Mouse (Mus musculus): ENCODE measurements around the gene Ptprd. TPM values are rescaled to one million over a fixed set of nuclear protein-coding genes. Genes with fewer than 3 reads are reported as not detected.

The Ptprd gene
- polyA plus RNA-seq, 1 experiment from 2014 or later = 14.0 TPM

DNA sequence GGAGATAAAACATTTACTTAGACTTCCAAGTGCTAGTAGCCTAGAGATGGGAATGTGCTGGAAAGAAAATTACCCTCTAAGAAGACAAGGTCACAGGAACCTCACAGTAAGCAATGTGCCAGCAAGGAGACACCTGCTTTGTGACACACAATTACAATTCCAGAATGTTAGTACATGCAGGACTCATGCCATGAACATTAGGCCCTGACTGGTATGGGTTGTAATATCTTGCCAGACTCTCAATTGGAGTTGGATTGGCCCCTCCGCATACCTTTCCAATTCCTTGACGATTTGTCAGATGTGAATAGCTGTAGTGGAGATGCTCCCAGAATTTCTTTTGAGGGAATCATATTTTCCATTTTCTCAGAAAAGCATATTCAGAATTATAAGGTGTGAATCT, 547.0 kb downstream of the Ptprd start:
- no peaks in the 10 kb centered on the region for H3K4me1 ChIP-seq (ENCODE audit: control insufficient read depth, insufficient read depth, low read length)
- 90% methylated on average over 2 of the region's 2 CpGs for WGBS (ENCODE audit: insufficient replicate concordance)
- H3K9ac ChIP-seq (ENCODE audit: low read depth, low read length) = no peak overlapping the region
- H3K4me2 ChIP-seq = no peak overlapping the region
- no peak overlapping the region for H3K27ac ChIP-seq (ENCODE audit: low read depth, low read length)
- H3K36me3 ChIP-seq (ENCODE audit: control insufficient read depth, insufficient read depth, low read length) = no peaks in the 10 kb centered on the region
- no peak for ATAC-seq (replicated peaks; ENCODE audit: insufficient number of reproducible peaks, low FRiP score, low TSS enrichment)
- no peaks in the 10 kb centered on the region for H3K9me3 ChIP-seq (replicated peaks; ENCODE audit: control insufficient read depth, low read length)
- no peaks in the 10 kb centered on the region for H3K27me3 ChIP-seq (ENCODE audit: control insufficient read depth, insufficient read depth, low read length)
- no peak overlapping the region for H3K4me3 ChIP-seq (ENCODE audit: low read depth, low read length)

DNA sequence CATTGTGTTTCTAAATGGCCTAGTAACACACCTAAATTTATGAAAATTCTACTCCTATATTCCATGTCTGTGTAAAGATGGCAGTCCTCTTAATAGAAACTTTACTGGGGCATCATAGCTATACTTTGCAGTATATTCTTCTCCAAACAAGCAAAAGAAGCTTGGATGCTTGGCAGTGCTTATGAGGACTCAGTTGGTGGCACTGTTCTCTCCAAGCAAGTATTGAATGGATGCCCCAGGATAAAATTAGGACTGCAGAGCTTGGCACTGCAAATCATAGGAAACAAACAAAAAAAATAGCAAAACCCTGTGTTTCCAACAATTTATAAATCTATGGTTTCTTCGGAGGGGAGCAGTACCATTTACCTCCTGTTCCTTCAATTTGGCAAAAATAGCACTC, 549.5 kb downstream of the Ptprd start:
- Histone ChIP-seq H3K27ac (ENCODE audit: low read depth, low read length) (no peak overlapping the region), H3K9me3 (replicated peaks; ENCODE audit: control insufficient read depth, low read length) (no peaks in the 10 kb centered on the region), H3K27me3 (ENCODE audit: control insufficient read depth, insufficient read depth, low read length) (no peaks in the 10 kb centered on the region), H3K4me2 (no peak overlapping the region), H3K36me3 (ENCODE audit: control insufficient read depth, insufficient read depth, low read length) (no peaks in the 10 kb centered on the region), H3K9ac (ENCODE audit: low read depth, low read length) (no peak overlapping the region), H3K4me3 (ENCODE audit: low read depth, low read length) (no peak overlapping the region), H3K4me1 (ENCODE audit: control insufficient read depth, insufficient read depth, low read length) (no peaks in the 10 kb centered on the region)
- 74% methylated on average over 1 of the region's 1 CpGs for WGBS (ENCODE audit: insufficient replicate concordance)
- ATAC-seq (replicated peaks; ENCODE audit: insufficient number of reproducible peaks, low FRiP score, low TSS enrichment) = no peak

DNA sequence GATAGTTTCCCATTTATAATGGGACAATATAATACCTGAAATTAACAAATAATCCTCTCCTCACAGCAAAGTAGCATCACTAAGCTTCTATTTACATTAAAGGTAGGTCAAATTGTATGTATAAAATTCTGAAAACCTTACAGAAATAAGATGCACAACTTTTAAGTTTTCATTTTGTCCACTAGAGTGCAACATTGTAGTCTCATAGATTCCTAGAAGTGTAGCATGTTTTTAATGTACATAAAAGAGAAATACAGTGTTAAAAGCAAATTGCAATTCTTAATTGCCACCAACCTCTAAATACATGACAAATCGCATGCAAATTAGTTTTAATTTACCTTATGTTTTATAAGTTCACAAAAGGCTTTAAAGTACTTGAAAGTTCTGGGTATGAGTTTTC, 556.1 kb downstream of the Ptprd start:
- ATAC-seq (replicated peaks; ENCODE audit: insufficient number of reproducible peaks, low FRiP score, low TSS enrichment) = no peak
- 53% methylated on average over 1 of the region's 1 CpGs for WGBS (ENCODE audit: insufficient replicate concordance)
- Histone ChIP-seq H3K36me3 (ENCODE audit: control insufficient read depth, insufficient read depth, low read length) (no peaks in the 10 kb centered on the region), H3K4me1 (ENCODE audit: control insufficient read depth, insufficient read depth, low read length) (no peaks in the 10 kb centered on the region), H3K4me3 (ENCODE audit: low read depth, low read length) (no peak overlapping the region), H3K27me3 (ENCODE audit: control insufficient read depth, insufficient read depth, low read length) (no peaks in the 10 kb centered on the region), H3K9ac (ENCODE audit: low read depth, low read length) (no peak overlapping the region), H3K4me2 (no peak overlapping the region), H3K9me3 (replicated peaks; ENCODE audit: control insufficient read depth, low read length) (no peaks in the 10 kb centered on the region), H3K27ac (ENCODE audit: low read depth, low read length) (no peak overlapping the region)

DNA sequence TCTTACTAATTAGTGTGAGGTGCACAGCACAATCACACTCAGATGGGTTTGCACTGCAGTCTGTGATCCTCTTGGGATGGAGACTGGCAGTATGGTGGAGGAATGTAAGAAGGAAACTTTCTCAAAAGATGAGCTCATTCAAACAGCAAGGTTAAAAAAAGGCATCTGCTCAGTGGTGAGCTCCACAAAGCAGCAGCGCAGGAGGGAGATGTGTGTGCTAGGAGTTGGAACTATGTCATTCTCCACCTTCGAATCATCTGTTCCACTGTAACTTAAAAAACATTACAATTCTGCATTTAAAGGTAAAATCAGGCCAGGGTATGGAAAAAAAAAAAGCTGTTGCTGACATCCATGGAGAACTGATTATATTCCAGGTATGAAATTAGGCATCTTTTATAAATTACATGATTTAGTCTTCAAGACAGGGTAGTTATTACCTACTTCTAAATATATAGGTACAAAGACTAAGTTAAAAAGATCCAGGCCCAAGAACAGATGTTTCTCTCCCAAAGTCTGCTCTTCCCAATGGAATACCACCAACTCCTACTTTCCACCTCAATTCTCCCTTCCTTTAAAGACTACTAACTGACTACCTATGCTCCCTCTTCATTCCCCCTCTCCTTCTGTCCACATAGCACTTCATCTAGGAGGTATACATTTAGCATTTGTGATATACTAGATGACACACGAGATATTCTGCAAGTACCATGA, 562.0 kb downstream of the Ptprd start:
- 67% methylated on average over 3 of the region's 3 CpGs for WGBS (ENCODE audit: insufficient replicate concordance)
- H3K36me3 ChIP-seq (ENCODE audit: control insufficient read depth, insufficient read depth, low read length) = no peaks in the 10 kb centered on the region
- no peak for ATAC-seq (replicated peaks; ENCODE audit: insufficient number of reproducible peaks, low FRiP score, low TSS enrichment)
- H3K4me2 ChIP-seq = no peak overlapping the region
- H3K4me1 ChIP-seq (ENCODE audit: control insufficient read depth, insufficient read depth, low read length) = no peaks in the 10 kb centered on the region
- no peak overlapping the region for H3K27ac ChIP-seq (ENCODE audit: low read depth, low read length)
- H3K9me3 ChIP-seq (replicated peaks; ENCODE audit: control insufficient read depth, low read length) = no peaks in the 10 kb centered on the region
- H3K27me3 ChIP-seq (ENCODE audit: control insufficient read depth, insufficient read depth, low read length) = no peaks in the 10 kb centered on the region
- H3K4me3 ChIP-seq (ENCODE audit: low read depth, low read length) = no peak overlapping the region
- H3K9ac ChIP-seq (ENCODE audit: low read depth, low read length) = no peak overlapping the region

DNA sequence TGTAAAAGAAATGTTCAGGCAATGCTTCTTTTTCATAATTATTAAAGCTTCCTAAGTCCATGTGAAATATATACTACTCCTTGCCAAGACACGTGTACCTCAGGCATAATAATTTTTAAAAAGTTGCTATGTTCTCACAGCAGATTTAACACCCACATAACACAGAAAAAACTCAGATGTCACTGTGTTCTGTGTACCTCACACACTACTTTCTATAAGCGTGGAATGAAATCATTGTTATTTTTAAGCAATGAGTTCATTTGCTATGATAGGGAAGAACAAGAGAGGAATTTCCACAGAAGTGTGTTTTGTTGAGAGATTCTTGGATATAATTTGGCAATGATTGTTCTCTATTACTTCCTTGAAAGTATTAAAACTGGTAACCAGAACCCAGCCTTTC, 562.9 kb downstream of the Ptprd start:
- no peak overlapping the region for H3K9ac ChIP-seq (ENCODE audit: low read depth, low read length)
- no peak overlapping the region for H3K27ac ChIP-seq (ENCODE audit: low read depth, low read length)
- ATAC-seq (replicated peaks; ENCODE audit: insufficient number of reproducible peaks, low FRiP score, low TSS enrichment) = no peak
- no peak overlapping the region for H3K4me3 ChIP-seq (ENCODE audit: low read depth, low read length)
- H3K36me3 ChIP-seq (ENCODE audit: control insufficient read depth, insufficient read depth, low read length) = no peaks in the 10 kb centered on the region
- no peaks in the 10 kb centered on the region for H3K9me3 ChIP-seq (replicated peaks; ENCODE audit: control insufficient read depth, low read length)
- no peak overlapping the region for H3K4me2 ChIP-seq
- 73% methylated on average over 2 of the region's 2 CpGs for WGBS (ENCODE audit: insufficient replicate concordance)
- H3K4me1 ChIP-seq (ENCODE audit: control insufficient read depth, insufficient read depth, low read length) = no peaks in the 10 kb centered on the region
- no peaks in the 10 kb centered on the region for H3K27me3 ChIP-seq (ENCODE audit: control insufficient read depth, insufficient read depth, low read length)

DNA sequence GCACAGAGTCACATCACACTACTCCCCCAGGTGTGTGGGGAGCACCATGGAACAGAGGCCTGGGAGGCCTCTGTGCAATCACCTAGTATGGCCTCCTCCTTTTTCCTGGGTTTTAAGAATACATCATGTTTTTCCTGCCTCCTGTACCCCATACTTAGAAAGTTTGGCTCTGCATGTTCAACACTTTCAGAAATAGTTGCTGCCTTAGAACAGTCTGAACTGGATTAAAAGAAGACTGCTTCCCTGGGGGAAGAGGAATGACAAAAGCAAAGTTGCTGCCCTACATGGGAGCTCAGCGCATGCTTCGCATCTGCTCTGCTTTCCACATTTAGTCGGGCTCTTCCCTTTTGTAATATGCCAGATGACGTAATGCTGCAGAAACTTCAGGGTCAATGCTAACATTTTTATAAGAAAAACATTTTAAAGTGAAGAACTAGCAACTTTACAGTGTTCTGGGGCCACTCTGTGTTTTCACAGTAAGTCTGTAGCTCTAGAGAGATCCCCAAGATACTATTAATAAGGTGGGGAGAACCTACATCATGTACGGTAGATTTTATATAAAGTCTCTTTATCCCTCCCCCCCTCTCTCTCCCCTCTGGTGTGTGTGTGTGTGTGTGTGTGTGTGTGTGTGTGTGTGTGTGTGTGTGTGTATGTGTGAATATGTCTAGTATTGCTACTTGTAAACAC, 564.2 kb downstream of the Ptprd start:
- ATAC-seq (replicated peaks; ENCODE audit: insufficient number of reproducible peaks, low FRiP score, low TSS enrichment) = no peak
- Histone ChIP-seq H3K36me3 (ENCODE audit: control insufficient read depth, insufficient read depth, low read length) (no peaks in the 10 kb centered on the region), H3K27me3 (ENCODE audit: control insufficient read depth, insufficient read depth, low read length) (no peaks in the 10 kb centered on the region), H3K4me1 (ENCODE audit: control insufficient read depth, insufficient read depth, low read length) (no peaks in the 10 kb centered on the region), H3K27ac (ENCODE audit: low read depth, low read length) (no peak overlapping the region), H3K9ac (ENCODE audit: low read depth, low read length) (no peak overlapping the region), H3K9me3 (replicated peaks; ENCODE audit: control insufficient read depth, low read length) (no peaks in the 10 kb centered on the region), H3K4me3 (ENCODE audit: low read depth, low read length) (no peak overlapping the region), H3K4me2 (no peak overlapping the region)
- 86% methylated on average over 5 of the region's 5 CpGs for WGBS (ENCODE audit: insufficient replicate concordance)

DNA sequence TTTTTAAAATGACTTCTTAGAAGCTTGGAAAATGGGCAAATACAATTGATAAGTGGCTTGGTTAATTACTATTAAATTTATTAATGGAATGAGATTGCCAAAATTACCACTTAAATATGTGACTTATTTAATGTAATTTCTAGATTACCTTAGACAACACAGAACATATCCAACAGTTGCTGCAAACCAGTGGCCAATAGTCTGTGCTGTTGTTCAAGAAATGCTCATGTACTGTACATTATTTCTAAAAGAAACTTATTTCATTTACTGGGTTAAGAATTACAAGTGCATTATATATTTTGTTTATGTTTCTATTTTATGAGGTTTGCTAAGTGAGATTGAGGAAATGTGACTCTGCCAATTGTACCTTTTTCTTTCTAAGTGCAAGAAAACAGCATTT, 567.3 kb downstream of the Ptprd start:
- H3K4me3 ChIP-seq (ENCODE audit: low read depth, low read length) = no peak overlapping the region
- H3K4me2 ChIP-seq = no peak overlapping the region
- H3K27me3 ChIP-seq (ENCODE audit: control insufficient read depth, insufficient read depth, low read length) = no peaks in the 10 kb centered on the region
- no peak overlapping the region for H3K9ac ChIP-seq (ENCODE audit: low read depth, low read length)
- no peaks in the 10 kb centered on the region for H3K9me3 ChIP-seq (replicated peaks; ENCODE audit: control insufficient read depth, low read length)
- H3K4me1 ChIP-seq (ENCODE audit: control insufficient read depth, insufficient read depth, low read length) = no peaks in the 10 kb centered on the region
- no peak for ATAC-seq (replicated peaks; ENCODE audit: insufficient number of reproducible peaks, low FRiP score, low TSS enrichment)
- no peak overlapping the region for H3K27ac ChIP-seq (ENCODE audit: low read depth, low read length)
- no peaks in the 10 kb centered on the region for H3K36me3 ChIP-seq (ENCODE audit: control insufficient read depth, insufficient read depth, low read length)

DNA sequence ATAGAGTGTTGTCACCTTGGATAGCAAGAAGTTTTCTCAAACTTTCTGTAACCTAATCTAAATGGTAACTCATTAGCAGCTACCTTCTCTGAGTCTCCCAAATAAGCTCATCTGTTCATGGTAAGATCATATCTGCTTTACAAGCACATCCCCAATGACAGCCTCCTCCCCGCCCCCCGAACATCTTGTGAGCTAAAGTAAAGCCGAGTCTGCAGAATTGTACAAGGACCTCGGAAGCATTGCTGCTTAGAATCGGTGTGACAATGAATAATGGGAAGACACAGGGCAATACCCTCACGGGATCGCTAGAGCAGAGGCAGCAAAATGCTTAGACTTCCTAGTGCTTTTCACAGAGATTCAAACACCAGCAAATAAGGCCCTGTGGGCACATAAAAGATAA, 571.7 kb downstream of the Ptprd start:
- Histone ChIP-seq H3K9ac (ENCODE audit: low read depth, low read length) (no peak overlapping the region), H3K4me1 (ENCODE audit: control insufficient read depth, insufficient read depth, low read length) (no peaks in the 10 kb centered on the region), H3K36me3 (ENCODE audit: control insufficient read depth, insufficient read depth, low read length) (no peaks in the 10 kb centered on the region), H3K4me2 (no peak overlapping the region), H3K27ac (ENCODE audit: low read depth, low read length) (no peak overlapping the region), H3K4me3 (ENCODE audit: low read depth, low read length) (no peak overlapping the region), H3K9me3 (replicated peaks; ENCODE audit: control insufficient read depth, low read length) (no peaks in the 10 kb centered on the region), H3K27me3 (ENCODE audit: control insufficient read depth, insufficient read depth, low read length) (no peaks in the 10 kb centered on the region)
- WGBS (ENCODE audit: insufficient replicate concordance) = 70% methylated on average over 7 of the region's 7 CpGs
- ATAC-seq (replicated peaks; ENCODE audit: insufficient number of reproducible peaks, low FRiP score, low TSS enrichment) = no peak

DNA sequence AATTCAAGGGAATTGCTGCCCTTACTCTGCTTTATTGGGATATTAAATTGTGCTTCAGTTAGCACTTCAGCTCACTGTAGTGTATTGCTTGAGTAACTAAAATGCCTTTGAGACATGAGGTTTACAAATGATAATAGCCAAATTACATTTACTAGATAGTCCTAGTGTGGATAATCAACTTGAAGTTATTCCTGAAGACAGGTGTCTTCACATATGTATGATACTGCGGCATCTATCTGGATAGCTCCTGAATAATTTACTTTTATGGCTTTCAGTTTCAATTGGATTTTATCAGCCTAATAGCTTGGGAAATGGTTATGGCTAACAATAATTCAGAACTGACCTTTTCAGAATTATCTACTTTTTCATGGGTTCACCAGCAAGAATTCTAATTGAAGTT, 598.6 kb downstream of the Ptprd start:
- no peaks in the 10 kb centered on the region for H3K4me1 ChIP-seq (ENCODE audit: control insufficient read depth, insufficient read depth, low read length)
- H3K27ac ChIP-seq (ENCODE audit: low read depth, low read length) = no peak overlapping the region
- H3K4me3 ChIP-seq (ENCODE audit: low read depth, low read length) = no peak overlapping the region
- H3K36me3 ChIP-seq (ENCODE audit: control insufficient read depth, insufficient read depth, low read length) = no peaks in the 10 kb centered on the region
- no peak for ATAC-seq (replicated peaks; ENCODE audit: insufficient number of reproducible peaks, low FRiP score, low TSS enrichment)
- H3K27me3 ChIP-seq (ENCODE audit: control insufficient read depth, insufficient read depth, low read length) = no peaks in the 10 kb centered on the region
- H3K9me3 ChIP-seq (replicated peaks; ENCODE audit: control insufficient read depth, low read length) = no peaks in the 10 kb centered on the region
- no peak overlapping the region for H3K4me2 ChIP-seq
- H3K9ac ChIP-seq (ENCODE audit: low read depth, low read length) = no peak overlapping the region
- 89% methylated on average over 1 of the region's 1 CpGs for WGBS (ENCODE audit: insufficient replicate concordance)
